Mouse (Mus musculus) bone marrow, adult 2 months (tissue): ENCODE results near the gene Dlec1. TPM values are rescaled to one million over a fixed set of nuclear protein-coding genes. Genes with fewer than 3 reads are reported as not detected.

Experiments used
- H3K27ac ChIP-seq: fragments of 200-500 bp; 2 replicates; pipeline ENCODE4 v1.5.1; 2012; ENCODE audit warnings: low read depth, mild to moderate bottlenecking, control low read depth, inconsistent platforms, low read length; ENCODE audit not compliant: control insufficient read depth, poor library complexity, insufficient read depth
- H3K4me1 ChIP-seq: fragments of 200-500 bp; 2 replicates; pipeline ENCODE4 v1.6.1; 2011; ENCODE audit warnings: low read length; ENCODE audit not compliant: control insufficient read depth, insufficient read depth
- H3K4me3 ChIP-seq: fragments of 200-500 bp; replicated peaks from 2 replicates; pipeline ENCODE3; 2011; ENCODE audit warnings: mild to moderate bottlenecking, low read depth, low read length, control low read depth; ENCODE audit not compliant: control insufficient read depth
- CTCF ChIP-seq: fragments of 200-500 bp; IDR thresholded peaks from 2 replicates; pipeline ENCODE4 v1.5.1; 2011; ENCODE audit warnings: low read length, control low read depth; ENCODE audit not compliant: control insufficient read depth, insufficient read depth
- POLR2A ChIP-seq: fragments of 200-500 bp; IDR thresholded peaks from 2 replicates; pipeline ENCODE4 v1.6.1; 2011; ENCODE audit warnings: low read depth, mild to moderate bottlenecking, control low read depth, low read length, borderline replicate concordance; ENCODE audit not compliant: control insufficient read depth
- WGBS: fragments of 180-500 bp; shearing (Covaris S2); methylation state at CpG from one replicate; pipeline ENCODE4 v1.1.7; 2018; 5-methylcytosine and 5-hydroxymethylcytosine counted together
- polyA plus RNA-seq: library from polyadenylated mRNA; stranded (reverse); fragments of >200 nt; gene quantifications from 2 replicates; pipeline ENCODE4 v1.2.4, GENCODE M21; 2011; ENCODE audit warnings: low replicate concordance; ENCODE audit not compliant: missing spikeins, insufficient read depth, insufficient read length

Dlec1 gene
- polyA plus RNA-seq, 1 experiment, result 2.5 TPM

GRCm38 (mm10) chr9:119114911-119115310 lies 12.6 kb downstream of the Dlec1 start:
- Histone ChIP-seq H3K4me1 (no peaks in the 10 kb centered on the region; the same call in 1 of the 2 replicates), H3K4me3 (no peak overlapping the region), H3K27ac (no peak overlapping the region)
- TF ChIP-seq POLR2A (no peak), CTCF (no peak)
- WGBS, result 81% methylated on average over 17 of the region's 17 CpGs

GRCm38 (mm10) chr9:119119409-119120167 lies 17.3 kb downstream of the Dlec1 start:
- no peak overlapping the region for H3K27ac ChIP-seq
- H3K4me1 ChIP-seq, result peaks cover 2% of the 10 kb centered on the region; the same call in 1 of the 2 replicates
- TF ChIP-seq POLR2A, result no peak
- no peak for TF ChIP-seq CTCF
- H3K4me3 ChIP-seq, result no peak overlapping the region
- WGBS, result 82% methylated on average over 19 of the region's 19 CpGs

GRCm38 (mm10) chr9:119120168-119120560 lies 17.9 kb downstream of the Dlec1 start:
- H3K27ac ChIP-seq, result no peak overlapping the region
- whole genome bisulfite sequencing, result 68% methylated on average over 3 of the region's 3 CpGs
- H3K4me3 ChIP-seq, result no peak overlapping the region
- TF ChIP-seq POLR2A (no peak), CTCF (no peak)
- H3K4me1 ChIP-seq, result peaks cover 2% of the 10 kb centered on the region; the same call in 1 of the 2 replicates

- Histone ChIP-seq H3K4me3 (no peak overlapping the region), H3K4me1 (peaks cover 2% of the 10 kb centered on the region; the same call in 1 of the 2 replicates), H3K27ac (no peak overlapping the region)
- 52% methylated on average over 18 of the region's 18 CpGs for WGBS
- TF ChIP-seq POLR2A (no peak), CTCF (no peak)
Observed at GRCm38 (mm10) chr9:119122596-119123369, 20.5 kb downstream of the Dlec1 start.

- H3K4me1 ChIP-seq, result no peaks in the 10 kb centered on the region
- H3K4me3 ChIP-seq, result no peak overlapping the region
- TF ChIP-seq POLR2A (no peak), CTCF (no peak)
- H3K27ac ChIP-seq, result no peak overlapping the region
- WGBS, result 73% methylated on average over 12 of the region's 12 CpGs
Observed at GRCm38 (mm10) chr9:119128436-119129181, 26.3 kb downstream of the Dlec1 start.

GRCm38 (mm10) chr9:119130692-119131091 lies 28.4 kb downstream of the Dlec1 start:
- H3K4me1 ChIP-seq, result no peaks in the 10 kb centered on the region
- TF ChIP-seq CTCF (no peak), POLR2A (no peak)
- H3K27ac ChIP-seq, result no peak overlapping the region
- no peak overlapping the region for H3K4me3 ChIP-seq
- WGBS, result 33% methylated on average over 5 of the region's 5 CpGs

- no peaks in the 10 kb centered on the region for H3K4me1 ChIP-seq
- no peak overlapping the region for H3K27ac ChIP-seq
- 77% methylated on average over 2 of the region's 2 CpGs for WGBS
- no peak for TF ChIP-seq POLR2A
- TF ChIP-seq CTCF, result no peak
- H3K4me3 ChIP-seq, result no peak overlapping the region
Observed at GRCm38 (mm10) chr9:119138836-119139235, 36.6 kb downstream of the Dlec1 start.

GRCm38 (mm10) chr9:119142066-119142465 lies 39.8 kb downstream of the Dlec1 start:
- no peaks in the 10 kb centered on the region for H3K4me1 ChIP-seq
- TF ChIP-seq CTCF (no peak), POLR2A (no peak)
- whole genome bisulfite sequencing, result 83% methylated on average over 5 of the region's 5 CpGs
- no peak overlapping the region for H3K4me3 ChIP-seq
- H3K27ac ChIP-seq, result no peak overlapping the region
